27 mouse cellular contexts compared by ENCODE assay signal in genomic region chr5:32549449-32549848, GRCm38 (mm10).
DNase-seq lines count a peak whose midpoint lies in the region; ATAC-seq and TF ChIP-seq lines count a peak whose summit lies in the region.
"Had no signal": no experiment of that assay in that cellular context is flagged by ENCODE, and none has a peak within 500 bp of the region (broad histone marks: within the 10 kb centered on the region; RNA-seq: fewer than 3 reads in every experiment).

No protein-coding gene starts in this region.

- no peak overlapping the region for H3K4me2 ChIP-seq in limb, embryonic 14.5 days (replicated peaks; ENCODE audit: low read depth, low read length, severe bottlenecking)
- H3K4me2 ChIP-seq in intestine, postnatal 0 days (replicated peaks; ENCODE audit: low read depth), result no peak overlapping the region
- H3K4me2 ChIP-seq in forebrain, embryonic 15.5 days (replicated peaks), result no peak overlapping the region
- H3K4me2 ChIP-seq: embryonic facial prominence, embryonic 13.5 days; embryonic facial prominence, embryonic 15.5 days; forebrain, embryonic 12.5 days had no signal

- no peak overlapping the region for H3K4me3 ChIP-seq in limb, embryonic 14.5 days (replicated peaks; ENCODE audit: low read length)
- H3K4me3 ChIP-seq in limb, embryonic 10.5 days, result no peak overlapping the region
- no peak overlapping the region for H3K4me3 ChIP-seq in intestine, postnatal 0 days (ENCODE audit: low read depth, low read length)
- H3K4me3 ChIP-seq in forebrain, embryonic 15.5 days, result no peak overlapping the region
- H3K4me3 ChIP-seq: embryonic facial prominence, embryonic 13.5 days; embryonic facial prominence, embryonic 15.5 days; erythroblast, embryonic 14.5 days; forebrain, embryonic 10.5 days; forebrain, embryonic 12.5 days had no signal

- H3K9ac ChIP-seq in limb, embryonic 14.5 days (ENCODE audit: low read depth, low read length, severe bottlenecking), result no peak overlapping the region
- H3K9ac ChIP-seq in intestine, postnatal 0 days (ENCODE audit: low read depth, low read length), result no peak overlapping the region
- no peak overlapping the region for H3K9ac ChIP-seq in forebrain, embryonic 15.5 days (replicated peaks)
- H3K9ac ChIP-seq: embryonic facial prominence, embryonic 13.5 days; embryonic facial prominence, embryonic 15.5 days; forebrain, embryonic 12.5 days; forebrain, postnatal 0 days had no signal

- no peaks in the 10 kb centered on the region for H3K9me3 ChIP-seq in limb, embryonic 14.5 days (ENCODE audit: control insufficient read depth, low read length)
- H3K9me3 ChIP-seq in limb, embryonic 10.5 days (replicated peaks), result no peaks in the 10 kb centered on the region
- H3K9me3 ChIP-seq in intestine, postnatal 0 days (ENCODE audit: control insufficient read depth), result no peaks in the 10 kb centered on the region
- H3K9me3 ChIP-seq in forebrain, embryonic 15.5 days, result no peaks in the 10 kb centered on the region
- H3K9me3 ChIP-seq: embryonic facial prominence, embryonic 13.5 days; embryonic facial prominence, embryonic 15.5 days; forebrain, embryonic 10.5 days; forebrain, embryonic 12.5 days; G1E had no signal

- TF ChIP-seq POLR2A in limb, embryonic 14.5 days (IDR thresholded peaks at IDR 0.05; ENCODE audit: borderline replicate concordance, extremely low read depth, insufficient read depth, insufficient read length), result no peak

- no peaks in the 10 kb centered on the region for H3K4me1 ChIP-seq in limb, embryonic 14.5 days (ENCODE audit: control insufficient read depth, insufficient read depth, low read length)
- H3K4me1 ChIP-seq in limb, embryonic 10.5 days, result no peaks in the 10 kb centered on the region; the same call in 1 of the 2 replicates
- H3K4me1 ChIP-seq in intestine, postnatal 0 days (replicated peaks; ENCODE audit: control insufficient read depth, insufficient read depth, low read length), result no peaks in the 10 kb centered on the region
- H3K4me1 ChIP-seq in forebrain, embryonic 15.5 days, result no peaks in the 10 kb centered on the region
- H3K4me1 ChIP-seq: embryonic facial prominence, embryonic 13.5 days; embryonic facial prominence, embryonic 15.5 days; forebrain, embryonic 10.5 days; forebrain, embryonic 12.5 days had no signal

- ATAC-seq in limb, embryonic 14.5 days (ENCODE audit: low FRiP score, low read depth), result no peak
- ATAC-seq in intestine, postnatal 0 days, result peak; percentile 69; the same call in 1 of the 2 replicates
- no peak for ATAC-seq in forebrain, embryonic 15.5 days (replicated peaks)
- ATAC-seq: activated CD4-positive, CD25-positive, alpha-beta regulatory T cell, adult 4 months; CD4-positive, CD25-positive, alpha-beta regulatory T cell, adult 4 months; forebrain, embryonic 14.5 days; forebrain, postnatal 0 days; Patski had no signal

- H3K36me3 ChIP-seq in limb, embryonic 14.5 days (ENCODE audit: control insufficient read depth, insufficient read depth, low read length), result no peaks in the 10 kb centered on the region
- no peaks in the 10 kb centered on the region for H3K36me3 ChIP-seq in limb, embryonic 10.5 days
- no peaks in the 10 kb centered on the region for H3K36me3 ChIP-seq in intestine, postnatal 0 days (ENCODE audit: control insufficient read depth, insufficient read depth)
- H3K36me3 ChIP-seq in forebrain, embryonic 15.5 days, result no peaks in the 10 kb centered on the region
- H3K36me3 ChIP-seq: embryonic facial prominence, embryonic 13.5 days; embryonic facial prominence, embryonic 15.5 days; forebrain, embryonic 10.5 days; forebrain, embryonic 12.5 days; G1E had no signal

- no peak for TF ChIP-seq CTCF in intestine, postnatal 0 days (IDR thresholded peaks at IDR 0.05; ENCODE audit: low read depth)

- H3K27ac ChIP-seq in limb, embryonic 14.5 days (replicated peaks; ENCODE audit: low read depth, low read length), result 0 out of 2 replicates have a peak overlapping the region, but pooled peaks have one; percentile 8
- H3K27ac ChIP-seq in limb, embryonic 10.5 days, result no peak overlapping the region
- no peak overlapping the region for H3K27ac ChIP-seq in intestine, postnatal 0 days (ENCODE audit: low read depth, low read length)
- no peak overlapping the region for H3K27ac ChIP-seq in forebrain, embryonic 15.5 days (replicated peaks)
- H3K27ac ChIP-seq: embryonic facial prominence, embryonic 13.5 days; embryonic facial prominence, embryonic 15.5 days; forebrain, embryonic 10.5 days; forebrain, embryonic 12.5 days had no signal

- 54% methylated on average over 2 of the region's 2 CpGs for WGBS in limb, embryonic 14.5 days
- WGBS in limb, embryonic 10.5 days, result 88% methylated on average over 2 of the region's 2 CpGs
- 47% methylated on average over 2 of the region's 2 CpGs for WGBS in intestine, postnatal 0 days
- 87% methylated on average over 2 of the region's 2 CpGs for WGBS in forebrain, embryonic 15.5 days

- DNase-seq in limb, embryonic 14.5 days (ENCODE audit: low spot score), result no peak
- DNase-seq in limb, embryonic 10.5 days (ENCODE audit: low spot score), result no peak
- DNase-seq in c-Kit-positive CD71-positive TER-119-positive erythroid progenitor cells, embryonic 14.5 days (ENCODE audit: low spot score), result no peak
- DNase-seq: adrenal gland, adult 8-10 months; adrenal gland, postnatal 14 days; adrenal gland, postnatal 36 days; B cell, adult 2 months; cerebellum, adult 11 months; cerebellum, adult 18-20 months; cerebellum, adult 9-10 months; cerebellum, postnatal 10 days; cerebellum, postnatal 25 days; embryo, embryonic 11 days; forebrain, postnatal 0 days had no signal

- H3K27me3 ChIP-seq in limb, embryonic 14.5 days (ENCODE audit: control insufficient read depth, insufficient read depth, low read length), result no peaks in the 10 kb centered on the region
- no peaks in the 10 kb centered on the region for H3K27me3 ChIP-seq in limb, embryonic 10.5 days (ENCODE audit: low read depth, poor library complexity, severe bottlenecking)
- no peaks in the 10 kb centered on the region for H3K27me3 ChIP-seq in intestine, postnatal 0 days (replicated peaks; ENCODE audit: control insufficient read depth, insufficient read depth, low read length)
- H3K27me3 ChIP-seq in forebrain, embryonic 15.5 days, result no peaks in the 10 kb centered on the region
- H3K27me3 ChIP-seq: CH12.LX; embryonic facial prominence, embryonic 13.5 days; embryonic facial prominence, embryonic 15.5 days; forebrain, embryonic 12.5 days had no signal
